Mouse (Mus musculus) hindbrain, embryonic 10.5 days (tissue): Measurements from ENCODE around the gene Xlr5c. TPM values are rescaled to one million over a fixed set of nuclear protein-coding genes. Genes with fewer than 3 reads are reported as not detected.
"Not testable (repeated sequence)": the region's sequence is repeated elsewhere in the genome, so short reads cannot be mapped to it uniquely, and the experiment has no call there.

ENCODE experiments used
- DNase-seq: peaks from one replicate; pipeline ENCODE4 v3.0.0-alpha.2; 2017; ENCODE audit warnings: low spot score
- H3K27ac ChIP-seq: fragments of 300-500 bp; sonication (generic); 2 replicates; pipeline ENCODE4 v1.5.1; 2016; ENCODE audit warnings: mild to moderate bottlenecking, moderate library complexity
- H3K27me3 ChIP-seq: fragments of 300-500 bp; sonication (generic); 2 replicates; pipeline ENCODE4 v1.6.1; 2016; ENCODE audit warnings: mild to moderate bottlenecking; ENCODE audit not compliant: poor library complexity, insufficient read depth, severe bottlenecking
- H3K36me3 ChIP-seq: fragments of 300-500 bp; sonication (generic); 2 replicates; pipeline ENCODE4 v1.6.1; 2016; ENCODE audit warnings: mild to moderate bottlenecking, moderate library complexity
- H3K4me1 ChIP-seq: fragments of 300-500 bp; sonication (generic); replicated peaks from 2 replicates; pipeline ENCODE4 v1.6.1; 2016; ENCODE audit warnings: mild to moderate bottlenecking
- H3K4me3 ChIP-seq: fragments of 300-500 bp; sonication (generic); 2 replicates; pipeline ENCODE4 v1.5.1; 2016; ENCODE audit warnings: mild to moderate bottlenecking, moderate library complexity
- H3K9me3 ChIP-seq: fragments of 300-500 bp; sonication (generic); 2 replicates; pipeline ENCODE4 v1.6.1; 2016; ENCODE audit warnings: mild to moderate bottlenecking, moderate library complexity
- WGBS: fragments of 180-500 bp; shearing (Covaris S2); methylation state at CpG from one replicate; pipeline ENCODE4 v1.1.7; 2016; 5-methylcytosine and 5-hydroxymethylcytosine counted together
- polyA plus RNA-seq: library from polyadenylated mRNA; unstranded; fragments of >200 nt; fragmentation: Nextera tagmentation; extraction: Ambion mirVana; gene quantifications from 2 replicates; pipeline ENCODE4 v1.2.1, GENCODE M21; 2016

Gene Xlr5c
- polyA plus RNA-seq = not detected in 2 replicates

GRCm38 (mm10) chrX:73292876-73293275 is at the start of gene Xlr5c, which contains the start of gene Xlr5a:
Gene Xlr5c, minus strand, starts transcription at chrX:73292976.
Gene Xlr5a, minus strand, starts transcription at chrX:73292976.
- DNase-seq, H3K9me3 ChIP-seq, H3K27me3 ChIP-seq, H3K36me3 ChIP-seq, H3K27ac ChIP-seq, H3K4me1 ChIP-seq, H3K4me3 ChIP-seq: not testable (repeated sequence)
- WGBS = 95% methylated on average over 15 of the region's 17 CpGs

- DNase-seq = peak; percentile 75
- Histone ChIP-seq H3K27ac (peak within 1 kb of the TSS; percentile 89), H3K4me3 (peak within 1 kb of the TSS; percentile 66), H3K27me3 (peaks cover 15% of the 10 kb centered on the region), H3K4me1 (peaks cover 7% of the 10 kb centered on the region; the same call in 1 of the 2 replicates), H3K9me3 (no peaks in the 10 kb centered on the region), H3K36me3 (peaks cover 11% of the 10 kb centered on the region)
- 12% methylated on average over 37 of the region's 37 CpGs for WGBS
Measured at GRCm38 (mm10) chrX:73342483-73342895, 49.7 kb upstream of the Xlr5c start, which contains the start of gene Zfp275. Gene Zfp275, plus strand, starts transcription at chrX:73342621.

DNA sequence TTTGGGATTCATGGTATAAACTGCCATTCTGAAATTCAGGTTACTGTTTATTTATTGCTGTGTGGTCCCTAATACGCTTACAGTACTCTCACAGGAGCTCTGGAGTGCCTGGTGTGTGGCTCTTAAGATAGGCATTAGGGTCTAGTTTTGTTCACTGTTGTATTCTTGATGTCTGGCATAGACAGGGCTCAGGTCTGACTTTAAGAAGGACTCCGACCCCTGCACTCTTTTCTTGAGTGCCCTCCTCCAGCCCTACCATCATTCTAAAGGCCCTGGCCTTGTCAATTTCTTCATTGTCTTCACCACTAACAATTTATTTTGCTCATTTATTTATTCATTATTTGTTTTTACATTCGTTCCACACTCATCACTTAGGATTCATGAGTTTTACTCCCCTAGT is 49.3 kb upstream of the Xlr5c start:
- Histone ChIP-seq H3K4me1 (peaks cover 7% of the 10 kb centered on the region; the same call in 1 of the 2 replicates), H3K9me3 (no peaks in the 10 kb centered on the region), H3K36me3 (peaks cover 11% of the 10 kb centered on the region), H3K27me3 (peaks cover 17% of the 10 kb centered on the region), H3K4me3 (peak overlapping the region; percentile 66), H3K27ac (peak overlapping the region; percentile 89; the same call in 1 of the 2 replicates)
- WGBS = 38% methylated on average over 3 of the region's 3 CpGs
- DNase-seq = no peak

- no peaks in the 10 kb centered on the region for H3K9me3 ChIP-seq
- 61% methylated on average over 1 of the region's 1 CpGs for WGBS
- H3K4me3 ChIP-seq = no peak overlapping the region
- H3K36me3 ChIP-seq = peaks cover 11% of the 10 kb centered on the region
- peaks cover 21% of the 10 kb centered on the region for H3K27me3 ChIP-seq
- no peak overlapping the region for H3K27ac ChIP-seq
- H3K4me1 ChIP-seq = peaks cover 7% of the 10 kb centered on the region; the same call in 1 of the 2 replicates
- no peak for DNase-seq
Measured at GRCm38 (mm10) chrX:73341473-73341872, 48.7 kb upstream of the Xlr5c start.

- no peaks in the 10 kb centered on the region for H3K36me3 ChIP-seq
- no peak within 1 kb of the TSS for H3K27ac ChIP-seq
- H3K4me3 ChIP-seq = no peak within 1 kb of the TSS
- WGBS = 84% methylated on average over 4 of the region's 4 CpGs
- no peaks in the 10 kb centered on the region for H3K9me3 ChIP-seq
- peaks cover 21% of the 10 kb centered on the region for H3K27me3 ChIP-seq
- DNase-seq = no peak
- no peaks in the 10 kb centered on the region for H3K4me1 ChIP-seq
Measured at GRCm38 (mm10) chrX:73336740-73337139, 44.0 kb upstream of the Xlr5c start, which contains the start of gene Gm45015. Gene Gm45015, minus strand, starts transcription at chrX:73336840.

- DNase-seq = no peak
- no peaks in the 10 kb centered on the region for H3K9me3 ChIP-seq
- peaks cover 21% of the 10 kb centered on the region for H3K27me3 ChIP-seq
- no peaks in the 10 kb centered on the region for H3K36me3 ChIP-seq
- no peak overlapping the region for H3K4me3 ChIP-seq
- H3K4me1 ChIP-seq = no peaks in the 10 kb centered on the region
- no peak overlapping the region for H3K27ac ChIP-seq
Measured at GRCm38 (mm10) chrX:73333548-73333947, 40.8 kb upstream of the Xlr5c start.

DNA sequence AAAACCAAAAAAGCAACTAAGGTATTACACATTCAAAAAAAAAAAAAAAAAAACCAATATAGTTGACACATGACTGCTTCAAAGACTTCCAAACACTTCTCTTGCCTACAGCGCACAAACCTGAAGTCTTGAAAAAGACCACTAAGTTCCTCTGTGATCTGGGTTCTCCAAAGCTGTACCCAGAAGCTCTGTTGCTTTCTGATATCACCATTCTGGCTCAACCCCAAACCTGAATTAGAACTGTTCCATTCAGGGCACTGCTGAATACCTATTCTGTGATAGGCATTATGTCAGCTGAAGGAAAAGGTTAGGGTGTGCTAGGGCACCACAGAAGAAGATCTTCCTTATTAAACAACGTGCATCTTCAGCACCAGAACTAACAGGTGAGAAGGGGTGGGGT is 34.4 kb upstream of the Xlr5c start:
- Histone ChIP-seq H3K27ac (no peak overlapping the region), H3K9me3 (no peaks in the 10 kb centered on the region), H3K27me3 (no peaks in the 10 kb centered on the region; the same call in 1 of the 2 replicates), H3K4me3 (no peak overlapping the region), H3K4me1 (no peaks in the 10 kb centered on the region), H3K36me3 (no peaks in the 10 kb centered on the region)
- no peak for DNase-seq
- WGBS = 80% methylated on average over 2 of the region's 2 CpGs

GRCm38 (mm10) chrX:73321029-73321428 is 28.3 kb upstream of the Xlr5c start:
- no peak overlapping the region for H3K27ac ChIP-seq
- WGBS = 80% methylated on average over 3 of the region's 3 CpGs
- no peaks in the 10 kb centered on the region for H3K9me3 ChIP-seq
- no peaks in the 10 kb centered on the region for H3K36me3 ChIP-seq
- no peak overlapping the region for H3K4me3 ChIP-seq
- no peaks in the 10 kb centered on the region for H3K4me1 ChIP-seq
- no peak for DNase-seq
- H3K27me3 ChIP-seq = no peaks in the 10 kb centered on the region; the same call in 1 of the 2 replicates

- H3K4me3 ChIP-seq = no peak overlapping the region
- DNase-seq = no peak
- no peaks in the 10 kb centered on the region for H3K4me1 ChIP-seq
- 45% methylated on average over 3 of the region's 3 CpGs for WGBS
- H3K36me3 ChIP-seq = no peaks in the 10 kb centered on the region
- no peaks in the 10 kb centered on the region for H3K9me3 ChIP-seq
- H3K27ac ChIP-seq = no peak overlapping the region
- no peaks in the 10 kb centered on the region for H3K27me3 ChIP-seq
Measured at GRCm38 (mm10) chrX:73312522-73312921, 19.7 kb upstream of the Xlr5c start.

DNA sequence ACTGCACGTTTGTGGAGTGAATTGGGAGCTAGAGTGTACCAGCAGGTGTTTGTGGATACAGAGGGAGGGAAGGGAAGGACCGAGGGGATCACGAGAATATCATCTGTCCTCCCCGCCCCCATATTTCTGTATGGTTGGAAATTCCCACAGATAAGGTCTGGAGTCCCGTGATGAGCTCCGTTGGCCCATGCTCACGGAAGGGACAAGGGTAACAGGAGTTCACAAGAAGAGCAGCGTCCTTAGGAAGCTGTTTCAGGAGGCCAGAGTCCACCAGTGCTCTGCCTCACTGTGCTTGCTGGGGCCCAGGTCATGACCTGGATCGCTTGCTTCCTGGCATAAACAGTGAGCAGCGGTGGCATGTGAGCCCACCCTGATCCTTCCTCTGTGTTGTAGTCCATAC is 3.0 kb upstream of the Xlr5c start:
- not testable (repeated sequence) for H3K27me3 ChIP-seq, H3K9me3 ChIP-seq, DNase-seq, H3K36me3 ChIP-seq, H3K4me3 ChIP-seq, H3K4me1 ChIP-seq, H3K27ac ChIP-seq
- 72% methylated on average over 10 of the region's 10 CpGs for WGBS

DNA sequence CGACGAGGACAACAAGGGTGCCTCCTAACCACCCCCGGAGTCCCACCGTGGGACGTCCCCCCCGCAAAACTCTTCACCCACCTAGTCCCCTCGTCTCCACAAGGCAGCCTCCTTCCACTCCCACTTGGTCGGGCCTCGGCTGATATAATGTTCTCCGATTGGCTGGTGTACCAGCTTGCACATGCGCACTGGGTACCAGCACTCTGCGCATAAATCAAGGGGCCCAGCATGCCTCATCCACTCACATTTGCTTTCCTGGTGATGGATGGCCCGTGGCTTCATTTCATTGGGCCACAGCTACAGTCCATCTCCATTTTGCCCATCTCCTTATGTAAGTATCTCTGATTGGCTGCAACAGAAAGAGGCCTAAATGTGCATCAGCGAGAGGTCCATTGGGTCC is 27.5 kb downstream of the Xlr5c start, which contains the start of gene Xlr3c:
Xlr3c (minus strand) TSS at position 121 of the 400 bp plus-strand sequence.
- H3K4me1 ChIP-seq, H3K27ac ChIP-seq, DNase-seq, H3K27me3 ChIP-seq, H3K4me3 ChIP-seq, H3K36me3 ChIP-seq, H3K9me3 ChIP-seq: not testable (repeated sequence)
- 88% methylated on average over 14 of the region's 14 CpGs for WGBS

- H3K27me3 ChIP-seq, DNase-seq, H3K27ac ChIP-seq, H3K9me3 ChIP-seq, H3K36me3 ChIP-seq, H3K4me1 ChIP-seq, H3K4me3 ChIP-seq: not testable (repeated sequence)
- WGBS = 79% methylated on average over 1 of the region's 2 CpGs
Measured at GRCm38 (mm10) chrX:73262428-73262827, 30.3 kb downstream of the Xlr5c start.

GRCm38 (mm10) chrX:73242821-73243325 is 49.9 kb downstream of the Xlr5c start, which contains the start of gene Xlr4c:
Gene Xlr4c, minus strand, starts transcription at chrX:73243130.
- not testable (repeated sequence) for H3K27me3 ChIP-seq, H3K4me3 ChIP-seq, H3K36me3 ChIP-seq, DNase-seq, H3K9me3 ChIP-seq, H3K27ac ChIP-seq, H3K4me1 ChIP-seq
- WGBS = 88% methylated on average over 14 of the region's 14 CpGs
